Mouse (Mus musculus): ENCODE results near the gene Rom1. TPM values are rescaled to one million over a fixed set of nuclear protein-coding genes. Genes with fewer than 3 reads are reported as not detected.
A peak's percentile ranks its signal among the peaks of the same experiment; 100 is the strongest.

Gene Rom1
- total RNA-seq, 2 experiments from 2014 or later, result 22.0 to 23.6 TPM

DNA sequence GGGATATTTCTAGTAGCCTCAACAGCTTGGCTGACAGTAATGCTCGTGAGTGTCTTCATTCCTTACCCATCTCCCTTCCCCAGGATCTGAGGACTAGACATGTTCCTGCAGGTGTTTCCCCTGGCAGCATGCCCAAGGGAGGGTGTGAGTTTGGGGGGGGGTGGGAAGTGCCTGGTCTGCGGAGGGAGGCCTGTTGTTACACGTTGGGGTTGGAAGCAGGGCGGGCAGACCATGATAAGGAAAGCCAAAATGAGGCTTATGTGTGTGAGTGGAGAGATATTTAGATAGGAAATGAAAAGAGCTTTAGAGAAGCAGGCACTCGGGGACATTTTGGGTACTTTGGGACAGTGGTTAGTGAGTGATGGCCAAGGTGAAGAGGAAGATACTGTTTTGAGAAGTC, 14.9 kb upstream of the Rom1 start:
- intact Hi-C loops (cut with DNase I), result no loop called here
- no peak for DNase-seq (ENCODE audit: low spot score)

DNA sequence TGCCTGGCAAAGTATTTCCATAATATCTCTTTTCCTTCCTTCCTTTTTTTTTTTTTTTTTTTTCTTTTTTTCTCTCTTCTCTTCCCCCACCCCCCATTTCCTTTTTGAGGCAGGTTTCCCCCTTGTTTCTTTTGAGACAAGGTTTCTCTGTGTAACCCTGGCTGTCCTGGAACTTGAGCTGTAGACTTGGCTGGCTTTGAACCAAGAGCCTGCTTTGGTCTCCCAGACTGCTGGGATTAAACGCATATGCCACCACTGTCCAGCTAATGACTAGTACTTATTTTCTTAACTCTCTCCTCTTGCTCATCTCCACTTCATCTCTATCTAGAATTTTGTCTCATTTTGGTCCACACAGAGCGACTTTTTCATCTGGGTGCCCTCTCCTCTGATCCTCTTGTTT, 13.9 kb upstream of the Rom1 start:
- DNase-seq (ENCODE audit: low spot score), result no peak
- intact Hi-C loops (cut with DNase I), result loop anchor here (2.0 kb wide), 1 partner anchor 14 kb away; the partner anchor contains the start of genes Eml3 and Rom1

DNA sequence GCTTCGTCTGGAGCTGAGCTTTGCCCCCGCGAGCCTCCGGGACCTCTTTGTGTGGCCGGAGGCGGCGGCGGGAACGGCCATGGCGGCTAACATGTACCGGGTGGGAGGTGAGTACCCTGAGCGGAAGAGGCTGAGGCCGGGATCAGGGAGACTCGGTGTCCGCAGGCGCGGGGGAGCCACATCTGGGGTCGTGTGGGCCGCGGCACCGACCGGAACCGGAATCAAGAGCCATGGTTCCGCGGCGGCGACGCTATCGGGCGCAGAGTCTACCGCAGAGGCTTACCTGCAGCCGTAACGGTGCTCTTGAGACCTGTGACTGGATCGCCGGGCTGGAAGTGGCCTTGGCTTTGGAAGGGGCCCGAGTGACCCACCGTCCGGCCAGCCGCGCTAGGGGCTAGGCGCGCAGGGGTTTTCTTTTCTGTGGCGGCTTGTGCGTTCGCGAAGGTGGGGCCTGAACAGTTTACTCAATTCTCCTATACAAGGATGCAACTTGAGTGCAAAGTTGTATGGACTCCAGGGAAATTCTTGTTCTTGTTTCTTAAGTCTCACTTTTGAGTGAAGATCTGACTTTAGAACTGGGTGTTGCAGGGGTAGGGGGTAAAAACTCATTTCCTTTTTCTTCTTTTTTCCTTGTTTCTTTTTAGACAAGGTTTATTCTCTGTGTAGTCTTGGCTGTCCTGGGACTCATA, 13.3 kb upstream of the Rom1 start:
- intact Hi-C loops (cut with DNase I), result loop anchor here (1.0 to 2.0 kb wide), 2 partner anchors 11 to 14 kb away; partner anchors contain the start of genes Eml3, Rom1 and Tut1
- DNase-seq (ENCODE audit: low spot score), result peak; percentile 28

DNA sequence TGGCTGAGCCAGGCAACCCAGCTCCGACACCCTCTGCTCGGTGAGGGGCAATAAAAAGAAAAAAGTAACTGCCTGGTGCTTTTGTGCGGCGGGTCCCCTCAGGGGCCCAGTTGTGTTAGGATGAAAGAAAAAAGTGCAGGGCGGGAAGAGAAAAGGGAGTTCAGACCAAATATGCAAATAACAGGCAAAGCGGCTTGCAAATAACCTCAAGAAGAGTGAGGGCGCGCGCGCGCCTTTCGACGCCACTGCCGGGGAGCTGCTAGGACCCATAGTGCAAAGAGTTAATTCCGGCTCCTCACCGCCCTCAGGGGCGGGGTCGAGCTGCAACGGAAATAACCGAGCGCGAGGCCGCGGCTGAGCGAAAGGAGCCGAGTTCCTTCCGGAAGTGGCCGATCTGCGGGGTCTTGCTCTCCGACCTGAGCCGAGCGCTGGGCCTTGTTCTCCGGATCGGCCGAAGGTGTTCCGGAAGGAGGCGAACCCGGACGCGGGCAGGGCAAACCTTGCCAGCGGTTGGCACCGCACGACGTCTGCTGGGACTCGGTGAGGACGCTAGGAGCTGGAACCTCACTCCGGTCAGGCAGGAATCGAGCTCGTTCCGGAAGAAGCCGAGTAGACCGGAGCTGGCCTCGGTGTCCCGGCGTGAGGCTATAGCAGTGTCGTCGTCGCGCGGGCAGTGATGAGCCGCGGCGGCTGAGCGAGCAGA, 12.5 kb upstream of the Rom1 start, which contains the start of gene Mta2:
Gene Mta2, plus strand, starts transcription at position 361 of the 703 bp plus-strand sequence.
- peak; percentile 86 for DNase-seq (ENCODE audit: low spot score)
- intact Hi-C loops (cut with DNase I), result loop anchor here (1.0 to 2.0 kb wide), 3 partner anchors 12 to 21 kb away; partner anchors contain the start of genes B3gat3, Eml3, Rom1 and Tut1

DNA sequence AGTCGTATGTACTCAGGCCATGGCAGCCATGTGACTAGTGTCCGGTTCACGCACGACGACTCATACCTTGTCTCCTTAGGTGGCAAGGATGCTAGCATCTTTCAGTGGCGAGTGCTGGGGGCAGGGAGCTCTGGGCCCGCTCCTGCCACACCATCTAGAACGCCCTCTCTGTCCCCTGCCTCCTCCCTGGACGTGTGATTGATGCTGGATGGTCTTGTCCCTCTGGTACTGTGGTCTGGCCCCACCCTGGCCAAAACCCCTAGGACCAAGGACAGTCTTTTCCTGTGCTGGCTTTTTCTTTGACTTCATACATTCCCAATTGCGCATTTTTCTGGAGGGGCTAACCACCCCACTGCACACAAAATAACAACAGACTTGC, 12.0 kb upstream of the Rom1 start:
- intact Hi-C loops (cut with DNase I), result loop anchor here (2.0 kb wide), 1 partner anchor 20 kb away; the partner anchor contains the start of gene B3gat3
- DNase-seq (ENCODE audit: low spot score), result no peak

DNA sequence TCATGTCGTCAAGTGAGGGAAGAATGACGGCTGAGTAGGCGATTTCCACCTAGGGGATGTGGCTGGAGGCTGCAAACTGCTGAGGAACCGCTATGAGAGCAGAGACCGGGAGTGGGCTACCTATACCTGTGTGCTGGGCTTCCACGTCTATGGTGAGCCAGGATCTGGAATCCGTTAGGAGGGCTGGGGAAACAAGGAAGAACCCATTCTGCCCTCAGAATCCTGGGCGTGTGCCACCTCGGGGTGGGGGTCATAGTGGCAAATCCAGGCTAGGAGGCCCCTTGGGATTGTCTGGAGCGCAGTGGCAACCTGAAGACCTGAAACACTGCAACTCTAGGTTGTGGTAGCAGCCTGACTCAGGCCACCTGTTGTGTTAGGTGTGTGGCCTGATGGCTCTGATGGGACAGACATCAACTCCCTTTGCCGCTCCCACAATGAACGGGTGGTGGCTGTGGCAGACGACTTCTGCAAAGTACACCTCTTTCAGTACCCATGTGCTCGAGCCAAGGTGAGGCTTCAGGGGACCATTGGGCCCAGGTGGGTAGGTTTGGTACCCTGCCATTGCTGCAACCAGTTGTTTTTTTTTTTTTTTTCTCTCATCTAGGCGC, 11.5 kb upstream of the Rom1 start:
- intact Hi-C loops (cut with DNase I), result loop anchor here (2.0 kb wide), 1 partner anchor 20 kb away; the partner anchor contains the start of gene B3gat3
- no peak for DNase-seq (ENCODE audit: low spot score)

DNA sequence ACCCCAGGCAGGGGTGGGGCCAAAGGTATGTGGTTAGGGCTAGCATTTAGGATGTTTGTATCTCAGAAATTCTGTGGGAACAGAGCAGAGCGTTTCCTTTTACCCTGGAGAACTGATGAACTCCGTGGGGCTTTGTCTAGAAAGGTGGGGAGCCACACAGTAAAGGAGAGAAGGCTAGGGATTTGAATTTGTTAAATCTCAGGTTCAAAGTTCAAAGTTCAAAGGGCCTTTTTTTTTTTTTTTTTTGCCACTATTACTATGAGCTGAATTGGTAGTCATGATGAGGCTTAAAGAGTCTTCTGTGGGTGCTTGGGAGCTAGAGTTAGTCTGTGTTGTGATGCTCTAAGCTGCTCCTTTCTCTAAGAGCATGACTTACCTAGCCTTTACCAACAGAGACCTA, 7.6 kb upstream of the Rom1 start:
- intact Hi-C loops (cut with DNase I), result no loop called here
- DNase-seq (ENCODE audit: low spot score), result no peak

DNA sequence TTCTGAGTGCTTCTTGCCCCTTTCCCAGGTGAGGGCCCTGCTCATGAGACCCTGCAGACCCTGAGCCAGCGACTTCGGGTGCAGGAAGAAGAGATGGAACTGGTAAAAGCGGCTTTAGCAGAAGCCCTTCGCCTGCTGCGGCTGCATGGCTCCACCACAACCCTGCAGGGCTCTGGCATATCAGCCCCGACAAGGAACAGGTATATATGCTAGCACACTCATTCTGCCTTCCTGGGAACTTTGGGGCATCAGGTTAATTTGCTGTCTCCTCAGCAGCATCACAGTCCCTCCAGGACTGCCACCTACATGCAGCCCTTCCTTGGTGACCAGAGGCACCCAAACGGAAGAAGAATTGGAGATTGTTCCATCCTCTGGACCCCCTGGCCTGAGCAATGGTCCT, 1.6 kb upstream of the Rom1 start:
- intact Hi-C loops (cut with DNase I), result no loop called here
- DNase-seq (ENCODE audit: low spot score), result no peak

DNA sequence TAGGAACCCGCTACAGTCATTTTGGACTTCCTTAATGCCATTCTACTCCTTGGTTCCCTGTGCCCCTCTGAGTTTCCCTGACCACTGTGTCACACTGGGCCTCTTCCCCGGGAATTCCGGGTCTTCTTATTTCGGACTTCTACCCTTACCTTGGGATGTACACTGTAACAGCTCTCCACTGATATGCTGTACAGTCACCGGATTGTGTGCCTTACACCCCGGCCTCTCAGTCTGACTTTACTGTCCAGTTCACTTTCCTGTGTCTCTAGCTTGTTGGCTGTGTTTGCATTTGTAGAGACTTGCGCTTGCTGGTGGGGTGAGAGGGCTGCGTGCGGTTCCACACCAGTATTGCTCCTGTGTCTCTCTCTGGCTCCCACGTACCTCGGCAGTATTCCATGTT, 961 bp upstream of the Rom1 start:
- intact Hi-C loops (cut with DNase I), result no loop called here
- no peak for DNase-seq (ENCODE audit: low spot score)

DNA sequence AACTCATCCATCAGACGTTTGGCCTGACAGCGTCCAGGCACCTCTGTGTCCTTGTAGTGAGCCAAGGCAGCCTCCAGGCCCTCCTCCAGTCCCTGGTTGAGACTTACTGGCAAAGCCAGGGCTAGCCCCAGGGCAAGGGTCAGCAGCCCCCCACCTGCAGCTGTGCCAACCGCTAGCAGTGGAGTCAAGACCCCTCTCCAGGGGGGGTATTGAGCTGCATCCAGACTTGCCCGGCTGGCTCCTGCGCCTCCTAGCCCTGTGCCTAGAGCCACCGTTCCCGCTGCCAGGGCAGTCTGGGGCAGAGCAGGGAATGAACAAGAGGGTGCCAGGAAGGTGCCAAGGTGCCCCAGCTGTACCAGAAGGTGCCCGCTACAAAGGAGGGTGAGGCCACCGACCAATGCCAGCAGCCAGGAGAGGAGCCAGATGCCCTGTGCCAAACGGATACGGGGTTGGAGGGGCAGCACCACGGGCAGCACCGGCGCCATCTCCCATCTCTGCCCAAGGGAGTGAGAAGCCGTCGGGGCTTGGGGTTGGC, 400 bp downstream of the Rom1 start:
- intact Hi-C loops (cut with DNase I), result loop anchor here (2.0 kb wide), 1 partner anchor 14 kb away; no protein-coding TSS in a partner anchor
- DNase-seq (ENCODE audit: low spot score), result no peak

DNA sequence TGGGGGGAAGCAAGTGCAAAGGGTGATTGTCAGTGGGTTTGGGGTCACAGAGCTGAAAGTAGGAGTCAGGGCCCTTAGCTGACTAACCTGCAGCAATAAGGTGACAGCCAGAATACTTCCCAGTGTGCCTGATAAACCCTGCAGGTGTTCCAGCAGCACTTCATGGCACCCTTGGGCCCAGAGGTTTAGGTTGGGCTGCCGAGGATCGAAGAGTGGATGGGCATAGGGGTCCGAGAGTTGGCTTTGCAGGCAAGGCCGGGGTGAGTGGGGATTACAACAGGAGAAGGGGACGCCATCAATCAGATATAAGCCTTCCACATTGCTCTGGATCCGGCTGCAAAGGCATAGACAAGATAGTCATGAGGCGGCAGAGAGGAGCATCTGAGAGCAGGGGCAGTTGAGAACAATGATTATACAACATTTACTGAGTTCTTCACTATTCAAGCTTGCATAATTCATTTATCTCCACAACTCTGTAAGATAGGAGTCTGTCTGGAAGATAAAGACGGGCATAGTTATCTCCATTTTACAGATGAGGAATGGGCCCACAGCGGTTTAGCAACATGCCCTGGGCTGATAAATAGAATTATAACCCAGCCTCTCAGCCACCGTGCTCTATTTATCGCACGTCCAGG, 1.1 kb downstream of the Rom1 start:
- intact Hi-C loops (cut with DNase I), result loop anchor here (2.0 kb wide), 1 partner anchor 15 kb away; no protein-coding TSS in a partner anchor
- DNase-seq (ENCODE audit: low spot score), result no peak

DNA sequence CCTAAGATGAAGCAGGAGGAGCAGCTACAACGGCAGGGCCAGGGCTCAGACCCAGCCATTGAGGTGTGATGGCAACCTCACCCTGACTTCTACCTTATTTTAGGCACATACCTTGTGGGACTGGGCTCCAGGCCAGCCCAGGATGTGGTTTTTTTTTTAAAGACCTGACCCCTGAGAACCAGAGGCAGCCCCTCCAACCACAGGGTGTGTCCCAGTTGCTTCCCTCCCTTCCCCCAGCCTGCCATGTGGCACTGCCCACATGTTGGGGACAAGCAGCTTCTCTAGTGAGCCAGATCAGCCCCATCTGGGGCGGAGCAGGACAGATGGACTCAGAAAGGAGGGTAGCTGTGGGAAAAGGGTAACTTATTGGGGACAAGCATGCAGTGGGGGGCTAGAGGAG, 2.4 kb downstream of the Rom1 start:
- intact Hi-C loops (cut with DNase I), result no loop called here
- no peak for DNase-seq (ENCODE audit: low spot score)

DNA sequence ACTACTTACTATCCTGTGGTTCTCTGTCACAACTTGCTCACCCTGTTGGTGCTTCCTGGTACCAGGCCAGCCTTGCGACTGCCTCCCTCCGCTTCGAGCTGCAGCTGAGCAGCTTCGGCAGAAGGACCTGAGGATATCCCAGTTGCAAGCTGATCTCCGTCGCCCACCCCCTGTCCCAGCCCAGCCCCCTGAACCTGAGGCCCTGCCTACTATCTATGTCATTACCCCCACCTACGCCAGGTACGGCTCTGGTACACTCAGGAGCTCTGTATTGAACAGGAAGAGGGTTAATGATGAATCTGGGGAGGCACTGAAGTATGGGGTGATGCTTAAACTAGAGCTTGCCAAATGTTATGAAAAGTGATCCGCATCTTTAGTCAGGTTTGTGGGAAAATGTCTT, 7.4 kb downstream of the Rom1 start:
- no peak for DNase-seq (ENCODE audit: low spot score)
- intact Hi-C loops (cut with DNase I), result loop anchor here (2.0 kb wide), 1 partner anchor 19 kb away; the partner anchor contains the start of gene Mta2

DNA sequence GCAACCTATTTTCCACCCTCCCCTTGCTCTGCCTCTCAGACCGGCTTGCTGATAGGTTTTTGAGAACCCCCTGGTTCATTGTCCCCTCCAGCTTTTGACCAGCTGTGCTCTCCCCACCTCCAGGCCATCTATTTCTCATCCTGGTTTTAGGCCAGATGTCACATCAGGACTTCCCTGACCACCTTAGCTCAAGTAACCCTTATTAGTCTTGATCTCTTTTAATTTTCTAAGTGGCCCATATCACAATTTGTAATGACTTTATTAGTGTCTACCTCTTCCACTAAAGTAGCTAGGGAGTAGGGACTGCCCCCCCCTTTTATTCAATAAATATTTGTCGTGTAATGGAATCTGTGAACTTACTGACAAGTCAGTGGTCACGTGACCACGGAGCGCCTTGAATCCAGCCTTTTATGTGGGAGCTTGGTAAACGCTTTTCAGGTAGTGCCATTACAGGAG, 8.3 kb downstream of the Rom1 start:
- no peak for DNase-seq (ENCODE audit: low spot score)
- intact Hi-C loops (cut with DNase I), result loop anchor here (2.0 kb wide), 1 partner anchor 20 kb away; the partner anchor contains the start of gene Mta2

DNA sequence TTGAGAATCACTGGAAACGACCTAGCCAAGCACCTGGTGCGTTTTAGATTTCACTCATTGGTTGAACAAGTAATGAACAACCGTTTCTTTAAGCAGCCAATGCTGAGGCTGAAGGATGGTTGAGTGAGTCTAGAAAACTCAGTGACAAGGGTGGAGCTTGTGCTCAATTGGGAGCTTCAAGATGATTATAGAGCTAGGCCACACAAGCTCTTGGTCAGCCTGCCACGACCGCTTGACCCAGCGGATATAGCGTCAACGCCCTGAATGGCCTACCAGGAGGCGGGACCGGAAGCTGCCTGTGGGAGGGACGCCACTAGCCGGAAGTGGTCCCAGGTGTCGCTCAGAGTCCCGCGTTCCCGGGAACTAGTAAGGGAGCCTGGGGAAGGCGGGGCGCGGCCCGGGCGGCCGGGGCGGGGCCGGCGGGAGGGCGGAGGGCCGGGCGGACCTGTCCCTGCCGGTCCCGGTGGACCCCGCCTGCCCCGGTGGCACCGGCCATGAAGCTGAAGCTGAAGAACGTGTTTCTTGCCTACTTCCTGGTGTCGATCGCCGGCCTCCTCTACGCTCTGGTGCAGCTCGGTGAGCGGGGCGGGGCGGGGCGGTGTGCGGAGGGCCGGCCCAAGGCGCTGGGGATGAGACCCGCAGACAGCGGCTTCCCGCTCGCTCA, 9.0 kb downstream of the Rom1 start, which contains the start of gene B3gat3:
Gene B3gat3, plus strand, starts transcription at position 302 of the 664 bp plus-strand sequence.
- DNase-seq (ENCODE audit: low spot score), result peak; percentile 94
- intact Hi-C loops (cut with DNase I), result loop anchor here (2.0 kb wide), 1 partner anchor 21 kb away; the partner anchor contains the start of gene Mta2

DNA sequence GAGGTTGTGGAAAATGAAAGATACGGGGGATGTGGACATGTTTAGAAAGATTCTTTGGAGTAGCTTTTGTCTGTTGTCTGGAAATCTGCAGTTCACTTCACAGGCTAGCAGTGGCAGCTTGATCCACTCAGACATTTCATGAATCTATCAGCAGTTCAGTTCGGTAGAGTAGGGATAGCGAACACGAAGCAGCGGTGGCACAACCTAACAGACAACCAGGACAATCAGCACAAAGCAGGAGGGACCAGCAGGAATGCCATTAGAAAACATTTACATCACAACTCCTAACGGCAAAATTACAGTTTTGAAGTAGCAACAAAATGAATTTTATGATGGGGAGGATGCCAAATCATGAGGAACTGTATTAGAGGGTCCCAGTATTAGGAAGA, 9.5 kb downstream of the Rom1 start:
- DNase-seq (ENCODE audit: low spot score), result no peak
- intact Hi-C loops (cut with DNase I), result loop anchor here (2.0 to 5.0 kb wide), 2 partner anchors 21 to 43 kb away; partner anchors contain the start of gene Mta2

DNA sequence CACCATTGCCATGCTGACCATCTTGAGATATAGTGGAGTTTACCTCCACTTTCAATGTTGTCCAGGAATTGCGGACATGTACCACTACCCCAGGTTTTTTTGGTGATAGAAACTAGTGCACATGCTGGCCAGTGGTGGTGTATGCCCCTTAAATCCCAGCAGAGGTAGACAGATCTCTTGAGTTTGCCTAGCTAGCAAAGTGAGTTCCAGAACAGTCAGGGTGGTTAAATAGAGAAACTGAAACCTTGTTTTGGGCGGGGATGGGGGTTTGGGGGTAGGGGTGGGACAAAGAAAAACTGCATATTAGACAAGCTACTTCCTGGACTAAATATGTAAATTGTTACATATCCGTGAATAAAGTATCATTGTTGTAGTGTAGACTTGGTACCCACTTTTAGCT, 10.2 kb downstream of the Rom1 start:
- intact Hi-C loops (cut with DNase I), result loop anchor here (5.0 kb wide), 1 partner anchor 43 kb away; no protein-coding TSS in a partner anchor
- DNase-seq (ENCODE audit: low spot score), result no peak

DNA sequence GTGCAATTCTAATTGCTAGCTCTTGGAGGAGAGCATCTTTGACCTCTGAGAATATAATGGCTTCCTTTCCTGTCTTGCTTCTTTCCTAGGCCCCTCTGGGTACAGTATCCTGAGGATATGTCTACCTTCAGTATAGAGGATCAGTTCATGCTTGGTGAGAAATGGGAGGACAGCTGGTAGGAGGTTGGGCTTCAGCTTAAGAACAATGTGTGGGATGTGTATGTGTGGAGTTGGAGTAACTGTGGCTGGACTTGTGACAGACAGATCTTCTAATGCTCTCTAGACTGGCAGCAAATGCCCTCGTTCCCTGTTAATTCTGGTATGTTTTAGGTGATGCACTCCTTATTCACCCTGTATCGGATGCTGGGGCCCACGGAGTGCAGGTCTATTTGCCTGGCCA, 14.9 kb downstream of the Rom1 start:
- intact Hi-C loops (cut with DNase I), result loop anchor here (5.0 kb wide), 1 partner anchor 33 kb away; no protein-coding TSS in a partner anchor
- DNase-seq (ENCODE audit: low spot score), result no peak

DNA sequence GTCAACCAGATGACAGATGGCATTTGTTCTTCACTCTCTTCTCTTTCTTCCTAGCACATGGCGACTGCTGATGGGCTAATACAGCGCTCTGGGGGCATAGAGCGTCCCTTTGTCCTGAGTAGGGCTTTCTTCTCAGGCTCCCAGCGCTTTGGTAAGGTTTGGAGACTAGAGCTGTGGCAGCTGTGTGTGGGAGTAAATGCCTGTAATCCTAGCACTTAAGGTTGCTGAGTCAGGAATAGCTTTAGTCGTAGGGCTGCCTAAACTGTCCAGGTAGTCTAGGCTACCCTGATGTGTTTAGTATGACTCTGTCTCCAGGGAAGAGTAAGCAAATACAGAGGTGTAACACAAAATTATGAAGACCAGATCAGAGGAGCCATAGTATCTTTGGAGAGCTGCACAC, 17.3 kb downstream of the Rom1 start:
- intact Hi-C loops (cut with DNase I), result loop anchor here (5.0 kb wide), 1 partner anchor 35 kb away; no protein-coding TSS in a partner anchor

More for the DNA sequence above, 17.3 kb downstream of the Rom1 start:
- no peak for DNase-seq (ENCODE audit: low spot score)
